Comparison of ENCODE assay signal across 8 mouse cellular contexts in genomic region chr11:96982859-96983258, GRCm38 (mm10). TPM values are rescaled to one million over a fixed set of nuclear protein-coding genes. Genes with fewer than 3 reads are reported as not detected.
DNase-seq lines count a peak whose midpoint lies in the region; ATAC-seq and TF ChIP-seq lines count a peak whose summit lies in the region.

Gene Sp2, minus strand, starts transcription at chr11:96982959.

- H3K4me3 ChIP-seq in cerebellum, adult 2 months (replicated peaks; ENCODE audit: insufficient read depth, low read depth, low read length), result peak within 1 kb of the TSS; percentile 28
- no peak within 1 kb of the TSS for H3K4me3 ChIP-seq in lung, postnatal 0 days (ENCODE audit: low read depth, low read length)
- no peak within 1 kb of the TSS for H3K4me3 ChIP-seq in heart, embryonic 16.5 days (ENCODE audit: low read length)
- H3K4me3 ChIP-seq in liver, embryonic 16.5 days (ENCODE audit: low read depth, low read length), result no peak within 1 kb of the TSS

- no peak for TF ChIP-seq CTCF in cerebellum, adult 2 months (IDR thresholded peaks at IDR 0.05; ENCODE audit: borderline replicate concordance, insufficient read depth, low read depth, low read length)
- no peak for TF ChIP-seq CTCF in lung, postnatal 0 days (IDR thresholded peaks at IDR 0.05)

- 76% methylated on average over 7 of the region's 7 CpGs for WGBS in cerebellum, adult 2 months
- WGBS in lung, postnatal 0 days, result 69% methylated on average over 7 of the region's 7 CpGs
- 78% methylated on average over 7 of the region's 7 CpGs for WGBS in heart, embryonic 16.5 days
- 66% methylated on average over 7 of the region's 7 CpGs for WGBS in liver, embryonic 16.5 days (ENCODE audit: insufficient replicate concordance)

- TF ChIP-seq POLR2A in cerebellum, adult 2 months (IDR thresholded peaks at IDR 0.05; ENCODE audit: borderline replicate concordance, insufficient read depth, low read length), result no peak

- DNase-seq in cerebellum, adult 2 months, result no peak
- no peak for DNase-seq in cerebellum, adult 11-12 months
- DNase-seq in lung, postnatal 0 days (ENCODE audit: low spot score), result no peak
- DNase-seq in lung, adult 18-20 months, result no peak
- no peak for DNase-seq in MN1 (ENCODE audit: low spot score)
- DNase-seq in urinary bladder, postnatal 10 days (ENCODE audit: low spot score), result no peak

- H3K4me2 ChIP-seq in lung, postnatal 0 days (replicated peaks; ENCODE audit: low read depth, low read length), result no peak within 1 kb of the TSS
- H3K4me2 ChIP-seq in heart, embryonic 16.5 days (ENCODE audit: low read depth, low read length), result no peak within 1 kb of the TSS
- no peak within 1 kb of the TSS for H3K4me2 ChIP-seq in liver, embryonic 16.5 days (ENCODE audit: low read depth, low read length)

- H3K4me1 ChIP-seq in cerebellum, adult 2 months (ENCODE audit: control insufficient read depth, insufficient read depth, low read length), result peaks cover 3% of the 10 kb centered on the region
- peaks cover 6% of the 10 kb centered on the region; the same call in 1 of the 2 replicates for H3K4me1 ChIP-seq in lung, postnatal 0 days (ENCODE audit: insufficient read depth, low read depth, low read length)
- H3K4me1 ChIP-seq in heart, embryonic 16.5 days (ENCODE audit: control insufficient read depth, insufficient read depth, low read length), result peaks cover 7% of the 10 kb centered on the region
- H3K4me1 ChIP-seq in liver, embryonic 16.5 days (ENCODE audit: control insufficient read depth, low read depth, low read length), result peaks cover 20% of the 10 kb centered on the region

- no peak within 1 kb of the TSS for H3K9ac ChIP-seq in lung, postnatal 0 days (replicated peaks; ENCODE audit: low read depth)
- H3K9ac ChIP-seq in heart, embryonic 16.5 days (ENCODE audit: low read length), result no peak within 1 kb of the TSS
- H3K9ac ChIP-seq in liver, embryonic 16.5 days (ENCODE audit: low read depth, low read length), result no peak within 1 kb of the TSS

- no peaks in the 10 kb centered on the region for H3K9me3 ChIP-seq in lung, postnatal 0 days (ENCODE audit: low read length)
- no peaks in the 10 kb centered on the region for H3K9me3 ChIP-seq in heart, embryonic 16.5 days (replicated peaks; ENCODE audit: control insufficient read depth, low read length)
- no peaks in the 10 kb centered on the region for H3K9me3 ChIP-seq in liver, embryonic 16.5 days (replicated peaks; ENCODE audit: control insufficient read depth, low read length)

- H3K27me3 ChIP-seq in cerebellum, adult 2 months (ENCODE audit: control insufficient read depth, insufficient read depth, low read length), result no peaks in the 10 kb centered on the region
- no peaks in the 10 kb centered on the region; the same call in 1 of the 2 replicates for H3K27me3 ChIP-seq in lung, postnatal 0 days (replicated peaks; ENCODE audit: insufficient read depth, low read length)
- peaks cover 33% of the 10 kb centered on the region for H3K27me3 ChIP-seq in heart, embryonic 16.5 days (ENCODE audit: control insufficient read depth, insufficient read depth, low read length)
- peaks cover 17% of the 10 kb centered on the region for H3K27me3 ChIP-seq in liver, embryonic 16.5 days (ENCODE audit: control insufficient read depth, insufficient read depth, low read depth, low read length)

- no peak for TF ChIP-seq EP300 in lung, postnatal 0 days (IDR thresholded peaks at IDR 0.05)

- ATAC-seq in lung, postnatal 0 days, result no peak
- ATAC-seq in heart, embryonic 16.5 days (replicated peaks; ENCODE audit: extremely low read depth, insufficient read depth, low FRiP score), result no peak
- no peak for ATAC-seq in liver, embryonic 16.5 days (ENCODE audit: low read depth)

- no peaks in the 10 kb centered on the region for H3K36me3 ChIP-seq in lung, postnatal 0 days (ENCODE audit: insufficient read depth, low read length)
- H3K36me3 ChIP-seq in heart, embryonic 16.5 days (ENCODE audit: control insufficient read depth, insufficient read depth), result no peaks in the 10 kb centered on the region
- no peaks in the 10 kb centered on the region for H3K36me3 ChIP-seq in liver, embryonic 16.5 days (ENCODE audit: control insufficient read depth, insufficient read depth)

- H3K27ac ChIP-seq in cerebellum, adult 2 months (ENCODE audit: insufficient read depth, low read length), result no peak within 1 kb of the TSS
- H3K27ac ChIP-seq in lung, postnatal 0 days (ENCODE audit: low read length), result no peak within 1 kb of the TSS
- no peak within 1 kb of the TSS for H3K27ac ChIP-seq in heart, embryonic 16.5 days (ENCODE audit: low read length)
- H3K27ac ChIP-seq in liver, embryonic 16.5 days (ENCODE audit: low read length), result no peak within 1 kb of the TSS

RNA-seq across cellular contexts. Expression of gene Sp2, which starts in this region (rescaled TPM):
- 15.4 and 18.4 TPM in 2 replicates for polyA plus RNA-seq in cerebellum, adult 2 months (2012; rRNA removed)
- 9.1 and 10.6 TPM in 2 replicates for polyA plus RNA-seq in lung, postnatal 0 days (2015; fragmentation: Nextera tagmentation; extraction: Ambion mirVana)
- polyA plus RNA-seq in heart, embryonic 16.5 days (2015; fragmentation: Nextera tagmentation; extraction: Ambion mirVana), result 15.2 and 15.7 TPM in 2 replicates
- 15.8 and 18.6 TPM in 2 replicates for polyA plus RNA-seq in liver, embryonic 16.5 days (2015; fragmentation: Nextera tagmentation; extraction: Ambion mirVana)
